Mouse (Mus musculus) c-Kit-positive CD71-positive TER-119-positive erythroid progenitor cells, embryonic 14.5 days (primary cell): Measurements from ENCODE around the gene Ptgir.

Source experiments
- DNase-seq: peaks from one replicate; pipeline ENCODE4 v3.0.0-alpha.2; 2013; ENCODE audit warnings: low spot score

Gene Ptgir

DNA sequence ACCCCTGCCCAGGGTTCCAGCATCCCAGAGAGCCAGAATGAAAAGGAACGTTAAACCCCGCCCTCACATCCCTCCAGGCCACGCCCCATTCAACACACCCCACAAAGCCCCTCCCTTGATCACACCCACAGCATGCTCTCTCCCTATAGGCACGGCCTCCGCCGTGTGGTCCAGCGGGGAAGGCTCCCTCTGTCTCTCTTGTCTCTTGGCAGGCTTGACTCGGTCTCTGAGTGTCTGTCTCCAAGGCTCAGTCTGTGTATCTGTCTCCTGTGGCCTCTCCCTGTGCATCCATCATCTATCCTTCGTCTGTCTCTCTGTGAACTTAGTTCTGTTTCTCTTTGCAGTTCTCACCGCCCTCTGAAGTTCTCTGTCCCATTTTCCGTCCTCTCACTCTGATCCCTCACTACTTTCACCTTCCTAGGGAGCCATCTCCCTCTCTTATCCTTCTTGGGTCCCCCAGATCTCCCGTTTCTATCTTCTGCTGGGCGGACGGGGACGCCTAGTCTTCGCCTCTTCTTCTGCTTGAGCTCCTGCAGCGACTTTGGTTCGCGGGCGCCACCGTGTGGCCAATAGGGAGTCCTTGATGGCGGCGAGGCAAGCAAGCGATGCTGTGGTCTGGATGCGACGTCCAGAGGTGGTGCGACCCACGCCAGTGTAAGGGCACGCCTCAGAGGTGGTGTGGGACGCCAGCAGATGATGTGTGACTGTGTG lies 14.5 kb upstream of the Ptgir start, which contains the start of gene Gng8:
TSS of gene Gng8 (plus strand) at position 146 of the 711 bp plus-strand sequence.
- peak; percentile 79 for DNase-seq

DNA sequence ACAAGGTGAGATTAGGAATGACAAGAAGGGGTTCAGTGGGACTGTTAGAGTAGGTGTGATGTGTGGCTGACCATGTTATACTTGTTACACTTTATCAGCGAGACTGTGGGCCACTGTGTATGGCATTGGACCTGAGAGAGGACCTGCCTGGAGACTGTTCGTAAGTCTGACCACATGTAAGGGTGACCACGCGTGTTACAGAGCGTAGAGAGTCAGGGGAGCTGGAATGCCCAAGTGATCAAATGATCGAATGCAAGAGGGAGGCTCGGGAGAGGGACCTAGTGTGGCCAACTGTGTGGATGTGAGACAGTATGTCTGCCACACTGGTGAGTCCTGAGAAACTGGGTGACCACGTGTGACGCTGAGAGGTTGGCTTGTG lies 13.9 kb upstream of the Ptgir start:
- no peak for DNase-seq

DNA sequence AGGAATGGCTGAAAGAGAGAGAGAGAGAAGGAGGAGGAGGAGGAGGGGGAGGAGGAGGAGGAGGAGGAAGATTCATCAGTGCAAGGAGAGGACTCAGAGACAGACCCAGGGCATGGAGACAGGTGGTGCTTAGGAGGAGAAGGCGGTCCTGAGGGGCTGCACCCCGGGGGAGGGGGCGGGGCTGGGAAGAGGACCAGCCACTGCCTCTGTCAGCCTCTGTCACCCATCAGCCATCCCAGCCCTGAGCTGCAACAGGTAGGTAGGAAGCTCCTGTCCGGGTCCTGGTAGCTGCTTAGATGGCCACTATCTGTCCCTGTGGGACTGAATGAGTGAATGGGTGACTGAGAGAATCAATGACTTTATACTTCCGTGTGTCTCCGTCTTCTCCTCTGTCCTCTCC lies 12.7 kb upstream of the Ptgir start:
- no peak for DNase-seq

DNA sequence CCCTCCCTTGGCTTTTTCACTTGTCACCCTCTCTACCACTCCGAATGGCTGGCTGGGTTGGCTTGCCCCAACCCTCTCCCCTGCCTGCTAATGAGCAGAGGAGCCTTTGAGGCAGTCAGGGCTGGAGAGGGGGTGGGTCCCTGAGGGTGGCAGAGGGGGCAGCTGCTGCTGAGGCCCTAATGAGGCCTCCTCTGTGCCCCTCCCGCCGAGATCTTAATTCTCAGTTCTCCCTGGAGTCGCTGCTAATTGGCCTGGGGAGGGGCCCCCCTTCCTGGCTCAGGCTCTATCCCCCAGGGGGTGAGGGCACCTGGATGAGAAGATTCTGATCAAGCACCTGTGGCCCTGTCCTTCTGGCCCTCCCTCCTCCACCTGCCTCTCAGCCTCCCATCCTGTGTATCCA lies 12.0 kb upstream of the Ptgir start:
- no peak for DNase-seq

DNA sequence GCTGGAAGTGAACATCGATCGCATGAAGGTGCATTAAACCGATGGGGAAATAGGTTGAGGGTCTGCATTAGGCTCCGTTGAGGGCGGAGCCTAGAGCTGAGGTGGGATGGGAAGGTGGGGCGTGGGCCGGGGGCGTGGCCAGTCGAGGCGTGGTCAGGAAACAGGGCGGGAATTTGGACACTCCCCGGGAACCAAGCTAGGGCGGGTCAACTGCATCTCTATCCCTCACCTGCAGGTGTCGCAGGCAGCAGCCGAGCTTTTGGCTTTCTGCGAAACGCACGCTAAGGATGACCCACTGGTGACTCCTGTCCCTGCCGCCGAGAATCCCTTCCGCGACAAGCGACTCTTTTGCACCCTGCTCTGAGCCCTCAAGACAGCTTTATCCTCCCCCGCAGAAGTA lies 11.3 kb upstream of the Ptgir start:
- DNase-seq, result peak; percentile 38

GRCm38 (mm10) chr7:16895511-16895910 lies 10.8 kb upstream of the Ptgir start:
- DNase-seq, result no peak

DNA sequence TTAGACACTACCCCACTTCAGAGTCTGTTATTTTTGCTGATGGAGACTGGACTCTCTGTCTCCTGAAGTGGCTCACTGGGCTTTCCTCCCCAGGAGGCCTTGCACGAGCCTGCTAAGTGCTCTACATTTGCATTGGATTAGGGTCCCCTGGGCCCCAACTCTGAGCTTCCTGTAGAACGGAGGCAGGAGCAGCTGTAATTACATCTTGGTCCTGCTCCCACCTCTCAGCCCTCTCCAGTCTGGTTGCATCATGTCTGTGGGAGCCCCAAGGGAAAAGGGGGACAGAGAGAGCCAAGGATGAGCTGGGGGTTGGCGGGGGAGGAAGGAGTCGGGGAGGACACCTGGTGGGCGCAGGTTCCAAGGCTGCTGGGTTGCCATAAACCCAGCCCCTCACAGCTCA lies 5.8 kb upstream of the Ptgir start:
- DNase-seq, result no peak

- no peak for DNase-seq
These were observed 2.8 kb upstream of the Ptgir start for GRCm38 (mm10) chr7:16903439-16903955.

DNA sequence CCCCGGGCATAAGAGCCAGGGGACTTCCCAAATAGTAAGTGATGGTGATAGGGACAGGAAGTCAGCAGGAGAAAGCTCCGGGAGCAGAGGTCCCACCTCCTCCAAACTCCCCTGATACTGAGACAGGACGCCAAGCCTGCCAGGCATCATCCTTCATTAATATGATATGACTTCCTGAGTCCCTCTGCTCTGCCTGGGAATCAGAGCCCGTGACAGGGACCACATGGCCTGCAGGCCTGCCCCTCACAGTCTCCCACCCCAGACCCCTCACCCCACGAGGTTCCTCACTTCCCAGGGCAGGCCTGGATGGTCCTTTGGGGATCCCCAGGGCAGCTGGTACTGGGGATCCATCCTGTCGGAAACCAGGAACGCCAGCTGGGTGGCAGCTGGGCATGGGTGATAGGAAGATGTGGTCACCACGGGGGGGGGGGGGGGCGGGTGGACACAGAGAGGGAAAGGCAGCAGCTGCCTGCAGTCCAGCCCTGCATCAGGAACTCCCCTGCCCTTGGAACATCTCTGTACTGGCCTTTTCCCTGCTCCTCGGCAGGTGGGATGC lies 2.1 kb upstream of the Ptgir start:
- no peak for DNase-seq

- no peak for DNase-seq
These were observed 734 bp upstream of the Ptgir start for GRCm38 (mm10) chr7:16905491-16906021.

- no peak for DNase-seq
These were observed 734 bp downstream of the Ptgir start for GRCm38 (mm10) chr7:16906889-16907559.

DNA sequence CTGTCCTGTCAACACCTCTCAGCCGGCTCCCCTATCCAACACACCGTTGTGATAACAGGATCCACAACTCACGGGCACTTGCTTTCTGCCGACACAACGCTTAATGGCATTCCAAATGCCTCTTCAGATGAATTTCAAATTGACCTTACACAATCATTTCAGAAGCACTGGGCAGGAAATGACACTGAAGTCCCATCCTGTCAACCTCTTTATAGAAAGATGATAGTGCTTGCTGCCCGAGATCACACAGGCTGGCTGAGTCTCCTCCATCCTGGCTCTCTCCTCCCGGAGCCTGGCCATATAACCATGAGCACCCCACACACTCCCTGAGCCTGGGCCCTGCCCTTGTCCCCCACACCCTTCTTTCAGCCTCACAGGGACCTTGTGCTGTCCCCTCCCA lies 1.6 kb downstream of the Ptgir start:
- DNase-seq, result no peak

GRCm38 (mm10) chr7:16908367-16908766 lies 2.1 kb downstream of the Ptgir start:
- no peak for DNase-seq

DNA sequence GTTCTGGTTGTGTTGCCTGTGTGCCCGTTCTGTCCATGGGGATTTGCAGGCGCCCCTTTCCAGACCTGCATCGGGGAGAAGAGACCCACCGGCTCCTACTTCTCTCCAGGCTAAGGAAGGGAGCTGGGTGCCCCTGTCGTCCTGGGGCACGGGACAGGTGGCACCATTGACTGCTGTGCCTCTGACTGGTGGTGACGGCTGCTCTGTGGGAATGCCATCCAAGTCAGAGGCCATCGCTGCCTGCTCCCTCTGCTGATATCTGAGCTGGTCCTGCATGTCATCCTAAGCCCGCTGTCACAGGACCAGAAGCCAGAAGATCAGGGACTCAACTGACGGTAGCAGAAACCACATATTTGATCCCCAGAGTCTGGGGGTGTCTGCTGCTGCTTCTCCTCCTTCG lies 2.6 kb downstream of the Ptgir start:
- DNase-seq, result no peak

DNA sequence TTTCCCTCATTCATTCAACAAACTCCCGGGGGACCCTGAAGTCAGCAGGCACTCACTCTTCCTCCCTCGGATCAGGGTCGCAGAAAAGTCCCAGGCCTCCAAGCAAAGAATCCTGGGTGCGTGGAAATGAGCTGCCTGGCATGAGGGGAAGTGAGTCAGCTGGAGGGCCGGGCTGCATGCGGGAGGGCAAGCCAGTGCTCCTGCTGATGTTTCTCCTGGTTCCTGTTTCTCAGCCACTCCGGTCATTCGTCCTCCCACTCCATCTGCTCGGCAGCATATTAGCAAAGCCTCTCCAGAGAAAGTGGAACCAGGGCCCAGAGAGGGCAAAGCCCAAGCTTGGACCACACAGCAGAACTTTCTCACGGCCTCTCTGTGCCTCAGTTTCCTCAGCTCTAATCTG lies 3.6 kb downstream of the Ptgir start:
- no peak for DNase-seq

GRCm38 (mm10) chr7:16911904-16912303 lies 5.6 kb downstream of the Ptgir start:
- DNase-seq, result no peak

- no peak for DNase-seq
These were observed 6.1 kb downstream of the Ptgir start for GRCm38 (mm10) chr7:16912360-16912759.

GRCm38 (mm10) chr7:16913806-16914452 lies 7.6 kb downstream of the Ptgir start:
- peak; percentile 66 for DNase-seq

GRCm38 (mm10) chr7:16914453-16915343 lies 8.4 kb downstream of the Ptgir start:
- no peak for DNase-seq

GRCm38 (mm10) chr7:16915461-16916340 lies 9.4 kb downstream of the Ptgir start:
- DNase-seq, result no peak
